Mouse (Mus musculus): Measurements from ENCODE around the gene Hc. TPM values are rescaled to one million over a fixed set of nuclear protein-coding genes. Genes with fewer than 3 reads are reported as not detected.

Gene Hc
- polyA plus RNA-seq, 1 experiment from 2014 or later: 2.1 TPM

DNA sequence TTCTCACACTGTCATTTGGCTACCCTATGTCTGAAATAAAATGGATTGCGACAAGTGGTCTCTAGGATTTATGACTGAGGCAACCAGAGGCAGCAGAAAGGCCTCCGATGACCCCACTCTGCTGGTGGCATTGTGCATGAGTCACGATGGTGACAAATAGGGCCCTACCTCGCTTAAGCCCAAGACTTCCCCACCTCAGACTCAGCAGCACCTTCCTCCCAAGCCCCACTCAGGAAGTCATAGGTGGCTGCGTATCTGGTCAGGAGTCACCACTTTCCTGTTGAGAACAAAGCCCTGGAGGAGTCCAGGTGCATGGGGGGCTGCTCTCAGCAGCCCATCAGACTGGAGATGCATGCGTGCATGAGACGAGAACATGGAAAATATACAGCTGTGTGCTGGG lies 102.7 kb downstream of the Hc start:
- no peak overlapping the region for H3K27ac ChIP-seq
- H3K4me2 ChIP-seq: no peak overlapping the region
- no peak overlapping the region for H3K4me3 ChIP-seq (replicated peaks)
- ATAC-seq (ENCODE audit: insufficient read depth, low FRiP score, low read depth): no peak
- H3K9ac ChIP-seq: no peak overlapping the region
- WGBS: 79% methylated on average over 7 of the region's 7 CpGs
- H3K4me1 ChIP-seq: peaks cover 15% of the 10 kb centered on the region; the same call in 1 of the 2 replicates
- H3K9me3 ChIP-seq: no peaks in the 10 kb centered on the region
- no peaks in the 10 kb centered on the region for H3K36me3 ChIP-seq
- no peaks in the 10 kb centered on the region for H3K27me3 ChIP-seq (replicated peaks)

GRCm38 (mm10) chr2:34958036-34958435 lies 103.2 kb downstream of the Hc start:
- WGBS: 71% methylated on average over 7 of the region's 7 CpGs
- Histone ChIP-seq H3K4me2 (no peak overlapping the region), H3K27ac (no peak overlapping the region), H3K4me3 (replicated peaks) (no peak overlapping the region), H3K27me3 (replicated peaks) (no peaks in the 10 kb centered on the region), H3K4me1 (peaks cover 15% of the 10 kb centered on the region; the same call in 1 of the 2 replicates), H3K36me3 (no peaks in the 10 kb centered on the region), H3K9me3 (no peaks in the 10 kb centered on the region), H3K9ac (no peak overlapping the region)
- ATAC-seq (ENCODE audit: insufficient read depth, low FRiP score, low read depth): no peak

- 60% methylated on average over 1 of the region's 1 CpGs for WGBS
- no peak overlapping the region for H3K4me2 ChIP-seq
- H3K4me1 ChIP-seq: peaks cover 15% of the 10 kb centered on the region; the same call in 1 of the 2 replicates
- ATAC-seq (ENCODE audit: insufficient read depth, low FRiP score, low read depth): no peak
- no peak overlapping the region for H3K9ac ChIP-seq
- H3K27ac ChIP-seq: no peak overlapping the region
- H3K36me3 ChIP-seq: no peaks in the 10 kb centered on the region
- H3K9me3 ChIP-seq: no peaks in the 10 kb centered on the region
- no peak overlapping the region for H3K4me3 ChIP-seq (replicated peaks)
- H3K27me3 ChIP-seq (replicated peaks): no peaks in the 10 kb centered on the region
These were observed 103.8 kb downstream of the Hc start for GRCm38 (mm10) chr2:34957405-34957804.

- no peak overlapping the region for H3K27ac ChIP-seq
- H3K4me2 ChIP-seq: no peak overlapping the region
- no peak for ATAC-seq (ENCODE audit: insufficient read depth, low FRiP score, low read depth)
These were observed 104.3 kb downstream of the Hc start for GRCm38 (mm10) chr2:34956941-34957340.

DNA sequence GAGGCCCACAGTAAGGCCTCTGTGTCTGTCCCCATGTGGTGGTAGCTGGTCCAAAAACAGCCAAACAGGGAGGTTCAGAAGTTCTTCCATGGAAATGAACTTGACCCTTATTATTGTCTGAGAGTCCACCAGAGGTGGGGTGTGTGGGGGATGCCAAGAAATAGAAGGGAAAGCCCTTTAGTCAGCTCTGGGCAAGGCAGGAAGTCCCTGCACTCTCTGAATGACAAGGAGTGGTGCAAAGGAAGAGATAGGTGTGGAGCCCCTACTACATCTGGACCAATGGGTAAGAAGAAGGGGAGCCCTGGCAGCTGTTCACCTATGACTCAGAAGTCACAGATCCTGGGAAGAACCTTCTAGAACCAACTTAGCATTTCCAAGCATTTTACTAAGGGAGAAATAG lies 106.9 kb downstream of the Hc start:
- no peak overlapping the region for H3K4me3 ChIP-seq (replicated peaks)
- no peak for ATAC-seq (ENCODE audit: insufficient read depth, low FRiP score, low read depth)
- no peak overlapping the region for H3K27ac ChIP-seq
- no peaks in the 10 kb centered on the region for H3K27me3 ChIP-seq (replicated peaks)
- H3K9ac ChIP-seq: no peak overlapping the region
- H3K9me3 ChIP-seq: no peaks in the 10 kb centered on the region
- 0 out of 2 replicates have a peak, but pooled peaks cover 2% of the 10 kb centered on the region for H3K4me1 ChIP-seq
- no peaks in the 10 kb centered on the region for H3K36me3 ChIP-seq
- H3K4me2 ChIP-seq: no peak overlapping the region

More at GRCm38 (mm10) chr2:34956941-34957340, 104.3 kb downstream of the Hc start:
- no peak overlapping the region for H3K9ac ChIP-seq
- no peaks in the 10 kb centered on the region for H3K9me3 ChIP-seq
- H3K27me3 ChIP-seq (replicated peaks): no peaks in the 10 kb centered on the region
- 67% methylated on average over 5 of the region's 5 CpGs for WGBS
- H3K4me1 ChIP-seq: peaks cover 12% of the 10 kb centered on the region; the same call in 1 of the 2 replicates
- H3K36me3 ChIP-seq: no peaks in the 10 kb centered on the region
- no peak overlapping the region for H3K4me3 ChIP-seq (replicated peaks)

DNA sequence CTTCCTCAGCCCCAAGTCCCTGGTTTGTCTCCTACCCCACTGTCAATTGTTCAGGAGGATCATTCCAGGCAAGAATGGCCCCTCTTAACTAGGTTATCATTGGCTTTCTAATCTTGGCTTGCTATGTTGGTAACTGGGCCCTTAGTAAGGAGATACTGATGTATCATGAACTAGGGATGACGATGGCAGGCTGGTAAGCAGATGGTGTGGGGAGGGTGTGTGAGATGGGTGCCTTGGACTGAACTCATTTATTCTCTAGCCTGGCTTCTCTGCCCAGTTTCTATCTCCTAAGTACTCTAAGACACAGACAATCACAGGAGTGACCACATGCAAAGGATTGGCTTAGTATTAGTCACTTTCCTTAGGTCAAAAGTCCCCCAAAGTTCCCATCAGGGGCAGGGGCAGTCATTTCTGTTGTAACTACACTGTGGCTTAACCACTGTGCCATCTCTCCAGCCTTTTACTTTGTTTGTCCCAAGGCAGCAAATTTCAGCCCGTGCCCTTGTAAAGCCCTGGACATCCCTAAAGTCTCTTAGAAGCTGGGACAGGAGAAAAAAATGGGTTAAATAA lies 107.6 kb downstream of the Hc start:
- H3K36me3 ChIP-seq: no peaks in the 10 kb centered on the region
- no peak for ATAC-seq (ENCODE audit: insufficient read depth, low FRiP score, low read depth)
- H3K27ac ChIP-seq: no peak overlapping the region
- H3K4me2 ChIP-seq: no peak overlapping the region
- H3K27me3 ChIP-seq (replicated peaks): no peaks in the 10 kb centered on the region
- WGBS: 77% methylated on average over 2 of the region's 2 CpGs
- H3K4me1 ChIP-seq: 0 out of 2 replicates have a peak, but pooled peaks cover 2% of the 10 kb centered on the region
- H3K9ac ChIP-seq: no peak overlapping the region
- H3K9me3 ChIP-seq: no peaks in the 10 kb centered on the region
- H3K4me3 ChIP-seq (replicated peaks): no peak overlapping the region

DNA sequence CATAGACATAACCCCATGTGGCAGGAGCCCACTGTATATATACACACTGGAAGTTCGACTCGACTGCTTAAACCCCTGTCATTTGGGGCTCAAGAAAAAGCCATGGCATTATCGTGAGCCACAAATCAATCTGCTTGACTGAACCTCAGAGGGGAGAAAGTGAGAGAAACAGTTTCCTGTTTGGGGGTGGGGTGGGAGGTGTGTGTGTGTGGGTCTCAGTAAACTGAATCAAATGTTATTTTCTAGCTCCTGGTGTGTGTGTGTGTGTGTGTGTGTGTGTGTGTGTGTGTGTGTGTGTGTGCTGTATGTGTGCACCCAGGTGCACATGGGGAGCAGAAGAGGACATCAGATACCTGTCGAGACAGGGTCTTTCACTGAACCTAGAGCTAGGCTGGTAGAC lies 108.2 kb downstream of the Hc start:
- Histone ChIP-seq H3K9ac (no peak overlapping the region), H3K4me2 (no peak overlapping the region), H3K27me3 (replicated peaks) (no peaks in the 10 kb centered on the region), H3K27ac (no peak overlapping the region), H3K4me3 (replicated peaks) (no peak overlapping the region), H3K4me1 (0 out of 2 replicates have a peak, but pooled peaks cover 2% of the 10 kb centered on the region), H3K9me3 (no peaks in the 10 kb centered on the region), H3K36me3 (no peaks in the 10 kb centered on the region)
- 56% methylated on average over 4 of the region's 4 CpGs for WGBS
- ATAC-seq (ENCODE audit: insufficient read depth, low FRiP score, low read depth): no peak

DNA sequence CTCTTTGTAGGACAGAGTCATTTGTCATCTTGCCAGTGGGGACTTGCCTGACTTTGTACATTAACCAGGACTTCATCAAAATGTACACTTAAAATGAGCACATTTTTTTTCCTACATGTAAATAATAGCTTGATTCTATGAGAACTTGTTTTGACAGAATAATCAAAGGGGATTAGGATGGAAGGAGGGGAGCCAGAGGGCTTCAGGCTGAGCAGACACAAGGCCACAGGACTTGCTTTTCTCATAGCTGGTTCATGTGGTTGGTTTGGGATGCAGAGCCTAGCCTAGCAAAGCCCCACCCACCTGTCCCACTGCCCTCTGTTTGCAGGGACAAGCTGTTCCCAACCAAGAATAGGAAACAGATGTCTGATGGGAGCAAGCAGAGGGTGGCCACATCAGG lies 109.8 kb downstream of the Hc start:
- Histone ChIP-seq H3K9ac (no peak overlapping the region), H3K4me2 (no peak overlapping the region), H3K4me3 (replicated peaks) (no peak overlapping the region), H3K4me1 (0 out of 2 replicates have a peak, but pooled peaks cover 2% of the 10 kb centered on the region), H3K36me3 (no peaks in the 10 kb centered on the region), H3K9me3 (no peaks in the 10 kb centered on the region), H3K27me3 (replicated peaks) (no peaks in the 10 kb centered on the region), H3K27ac (no peak overlapping the region)
- ATAC-seq (ENCODE audit: insufficient read depth, low FRiP score, low read depth): no peak

DNA sequence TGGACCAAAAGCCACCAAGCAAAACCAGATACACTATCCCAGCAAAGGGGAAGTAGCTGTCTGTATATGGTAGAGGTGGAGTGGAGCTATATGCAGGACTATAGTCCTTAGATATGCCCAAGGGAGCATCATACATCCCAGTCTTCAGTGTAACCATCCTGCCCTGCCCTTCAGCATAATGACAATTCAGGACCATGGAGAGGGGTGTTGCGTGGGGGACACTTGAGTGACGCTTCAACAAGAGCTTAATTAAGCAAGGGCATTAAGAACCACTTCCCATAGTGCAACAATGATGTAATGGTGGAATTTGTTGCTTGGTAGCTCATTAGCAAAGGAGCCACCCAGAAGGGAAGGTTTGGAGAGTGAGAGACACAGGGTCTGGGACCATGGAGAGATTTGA lies 112.6 kb downstream of the Hc start:
- no peak overlapping the region for H3K9ac ChIP-seq
- no peak overlapping the region for H3K27ac ChIP-seq
- WGBS: 25% methylated on average over 2 of the region's 2 CpGs
- H3K36me3 ChIP-seq: no peaks in the 10 kb centered on the region
- no peaks in the 10 kb centered on the region for H3K27me3 ChIP-seq (replicated peaks)
- ATAC-seq (ENCODE audit: insufficient read depth, low FRiP score, low read depth): no peak
- H3K9me3 ChIP-seq: no peaks in the 10 kb centered on the region
- H3K4me1 ChIP-seq: no peaks in the 10 kb centered on the region; the same call in 1 of the 2 replicates
- no peak overlapping the region for H3K4me3 ChIP-seq (replicated peaks)
- H3K4me2 ChIP-seq: no peak overlapping the region

GRCm38 (mm10) chr2:34946046-34946445 lies 115.2 kb downstream of the Hc start:
- H3K27me3 ChIP-seq (replicated peaks): 0 out of 2 replicates have a peak, but pooled peaks cover 2% of the 10 kb centered on the region
- H3K9me3 ChIP-seq: no peaks in the 10 kb centered on the region
- H3K4me3 ChIP-seq (replicated peaks): no peak overlapping the region
- no peaks in the 10 kb centered on the region; the same call in 1 of the 2 replicates for H3K4me1 ChIP-seq
- no peak for ATAC-seq (ENCODE audit: insufficient read depth, low FRiP score, low read depth)
- H3K4me2 ChIP-seq: no peak overlapping the region
- no peak overlapping the region for H3K9ac ChIP-seq
- WGBS: 61% methylated on average over 4 of the region's 4 CpGs
- H3K36me3 ChIP-seq: no peaks in the 10 kb centered on the region
- H3K27ac ChIP-seq: no peak overlapping the region

- no peak overlapping the region for H3K9ac ChIP-seq
- H3K36me3 ChIP-seq: no peaks in the 10 kb centered on the region
- no peak for ATAC-seq (ENCODE audit: insufficient read depth, low FRiP score, low read depth)
- WGBS: 84% methylated on average over 4 of the region's 4 CpGs
- H3K4me3 ChIP-seq (replicated peaks): no peak overlapping the region
- no peak overlapping the region for H3K27ac ChIP-seq
- no peaks in the 10 kb centered on the region; the same call in 1 of the 2 replicates for H3K4me1 ChIP-seq
- H3K4me2 ChIP-seq: no peak overlapping the region
- 0 out of 2 replicates have a peak, but pooled peaks cover 5% of the 10 kb centered on the region for H3K27me3 ChIP-seq (replicated peaks)
- H3K9me3 ChIP-seq: no peaks in the 10 kb centered on the region
These were observed 115.7 kb downstream of the Hc start for GRCm38 (mm10) chr2:34945580-34945979.

DNA sequence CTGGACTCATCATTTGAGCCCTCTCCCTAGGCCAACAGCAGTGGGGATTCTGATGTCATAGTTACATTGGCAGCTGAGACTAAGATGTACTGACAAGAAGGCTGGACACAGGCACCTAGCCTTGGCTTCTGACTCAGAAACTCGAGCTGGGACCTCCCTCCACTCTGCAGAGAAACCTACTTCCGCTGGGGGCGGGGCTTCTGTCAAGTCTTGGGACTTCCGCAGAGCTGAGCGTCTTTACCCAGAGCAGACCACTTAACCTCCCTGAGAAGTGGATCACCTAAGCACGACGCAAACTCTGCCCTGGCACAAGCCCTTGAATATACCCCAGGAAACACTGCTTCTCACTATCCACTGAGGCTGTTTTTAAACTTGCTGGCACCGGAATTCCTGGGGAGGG lies 116.5 kb downstream of the Hc start:
- Histone ChIP-seq H3K27me3 (replicated peaks) (0 out of 2 replicates have a peak, but pooled peaks cover 5% of the 10 kb centered on the region), H3K4me2 (peak overlapping the region; percentile 19; the same call in 1 of the 2 replicates), H3K9me3 (no peaks in the 10 kb centered on the region), H3K4me1 (no peaks in the 10 kb centered on the region; the same call in 1 of the 2 replicates), H3K9ac (no peak overlapping the region), H3K36me3 (no peaks in the 10 kb centered on the region), H3K4me3 (replicated peaks) (no peak overlapping the region), H3K27ac (no peak overlapping the region)
- peak; percentile 33; the same call in 1 of the 2 replicates for ATAC-seq (ENCODE audit: insufficient read depth, low FRiP score, low read depth)
- 13% methylated on average over 8 of the region's 8 CpGs for WGBS

Measured in stomach, embryonic 15.5 days (tissue).